Mouse (Mus musculus) heart, adult 8-10 months (tissue): Measurements from ENCODE around the gene Gm44965. TPM values are rescaled to one million over a fixed set of nuclear protein-coding genes. Genes with fewer than 3 reads are reported as not detected.
A peak's percentile ranks its signal among the peaks of the same experiment; 100 is the strongest.
"Not testable (repeated sequence)": the region's sequence is repeated elsewhere in the genome, so short reads cannot be mapped to it uniquely, and the experiment has no call there.

Source experiments
- DNase-seq: peaks from one replicate; pipeline ENCODE4 v3.0.0; 2022; ENCODE audit warnings: low spot score
- total RNA-seq, 4 experiments: library from RNA; stranded (reverse); gene quantifications; 2 replicates each; pipeline ENCODE4 v1.2.4; 2022

Gm44965 gene
- total RNA-seq, 4 experiments from 2014 or later, result 1.0 to 2.8 TPM; not detected in 2

DNA sequence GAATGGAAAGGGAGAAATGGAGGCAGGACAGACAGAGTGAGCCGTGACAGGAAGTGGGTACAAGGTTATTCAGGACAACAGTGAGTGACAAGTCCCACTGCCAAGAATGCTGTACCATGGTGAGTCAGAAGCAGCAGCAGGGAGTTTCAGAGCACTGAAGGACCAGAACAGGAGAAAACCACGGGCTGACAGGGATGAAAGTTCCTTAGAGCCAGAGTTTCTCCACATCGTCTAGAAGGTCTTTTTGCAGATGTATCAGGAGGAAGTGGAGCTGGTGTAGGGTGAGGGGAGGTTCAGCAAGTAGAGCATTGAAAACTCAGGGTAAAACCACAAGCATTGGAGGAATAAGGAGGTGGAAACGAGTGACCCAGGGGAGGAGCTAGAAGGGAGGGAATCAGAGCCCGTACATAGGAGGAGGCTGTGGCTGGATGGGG is 14.5 kb upstream of the Gm44965 start:
- DNase-seq, result peak; percentile 59

GRCm38 (mm10) chr6:48581257-48581656 is 12.5 kb upstream of the Gm44965 start:
- no peak for DNase-seq

DNA sequence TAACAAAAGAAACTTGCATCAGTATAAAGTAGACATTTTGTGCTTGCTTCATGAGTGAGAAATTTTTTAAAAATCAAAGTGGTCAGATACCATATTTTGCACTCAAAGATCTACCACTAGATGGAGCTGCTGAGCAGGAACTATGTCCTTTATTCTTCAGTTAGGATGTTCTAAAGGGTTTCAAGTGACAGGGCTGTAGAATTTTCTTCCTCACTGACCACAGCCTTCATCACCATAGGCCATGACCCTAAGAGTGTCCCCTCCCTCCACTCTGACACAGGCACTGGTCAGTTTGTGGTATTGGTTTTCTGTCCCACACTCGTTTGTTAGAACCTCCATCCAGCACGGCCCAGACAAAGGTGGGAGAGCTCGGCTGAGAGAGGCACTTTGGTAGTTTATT is 11.7 kb upstream of the Gm44965 start:
- peak; percentile 68 for DNase-seq

GRCm38 (mm10) chr6:48589194-48589750 is 4.5 kb upstream of the Gm44965 start, which contains the start of gene Gm45021:
Gene Gm45021, plus strand, starts transcription at chr6:48589610.
- no peak for DNase-seq

DNA sequence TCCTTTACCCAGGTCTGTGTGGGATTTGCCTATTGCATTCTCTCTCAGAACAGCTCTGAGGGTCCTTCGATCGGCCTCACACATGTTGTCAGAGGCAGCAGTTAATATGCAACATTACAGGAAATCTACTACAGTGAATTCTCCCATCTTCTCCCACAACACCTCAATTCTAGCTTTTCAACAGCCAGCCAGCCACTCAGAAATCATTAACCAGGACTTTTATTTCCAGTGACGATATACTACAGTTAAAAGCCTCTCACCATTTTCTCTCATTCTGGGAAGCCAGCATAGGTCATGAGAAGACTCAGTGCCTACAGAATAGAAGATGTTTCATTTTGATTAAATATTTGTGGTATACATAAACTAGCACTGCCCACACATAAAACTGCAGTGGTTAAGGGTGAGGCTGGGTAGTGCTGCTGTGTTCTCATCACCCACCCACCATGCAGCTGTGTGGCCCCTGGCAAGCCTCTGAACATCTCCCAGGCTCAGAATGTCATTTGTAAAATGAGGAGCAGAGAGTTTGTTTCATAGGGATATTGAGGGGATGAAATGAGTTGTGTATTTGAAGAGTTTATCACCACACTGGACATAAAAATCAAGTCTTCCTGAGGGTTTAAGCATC is 2.4 kb upstream of the Gm44965 start:
- no peak for DNase-seq

- no peak for DNase-seq
Measured at GRCm38 (mm10) chr6:48591871-48592270, 1.9 kb upstream of the Gm44965 start.

DNA sequence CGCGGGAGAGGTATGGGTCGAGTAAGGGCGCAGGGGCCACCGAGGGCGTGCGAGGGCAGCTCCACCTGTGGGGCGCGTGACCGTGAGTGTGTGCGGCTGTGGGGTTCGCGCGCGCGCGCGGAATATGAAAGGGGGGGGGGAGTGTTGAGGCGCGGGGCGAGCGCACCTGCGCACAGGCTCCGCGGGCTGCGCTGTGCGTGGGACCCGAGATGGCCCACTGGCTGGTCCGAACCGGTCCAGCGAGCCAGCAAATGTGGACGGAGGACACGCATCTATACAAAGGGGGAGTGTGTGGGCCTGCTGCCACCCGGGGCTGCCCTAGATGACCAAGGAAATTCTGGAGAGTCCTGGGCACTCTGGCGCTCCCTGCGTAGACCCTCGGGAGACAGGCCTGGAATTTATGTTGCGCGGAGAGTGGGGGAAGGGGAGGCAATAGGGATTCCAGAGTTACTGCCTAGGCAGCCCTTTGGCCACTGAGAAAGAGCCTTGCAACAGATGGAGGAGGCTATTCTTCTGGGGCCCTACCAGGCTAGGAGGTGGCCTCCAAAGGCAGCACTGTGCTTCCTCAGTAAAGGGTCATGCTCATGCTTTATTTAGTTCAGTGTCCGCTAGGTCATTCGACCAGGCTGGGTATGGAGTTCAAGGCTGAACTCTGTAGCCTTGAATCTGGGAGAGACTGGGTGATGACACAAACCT is 450 bp downstream of the Gm44965 start:
- peak; percentile 32 for DNase-seq

DNA sequence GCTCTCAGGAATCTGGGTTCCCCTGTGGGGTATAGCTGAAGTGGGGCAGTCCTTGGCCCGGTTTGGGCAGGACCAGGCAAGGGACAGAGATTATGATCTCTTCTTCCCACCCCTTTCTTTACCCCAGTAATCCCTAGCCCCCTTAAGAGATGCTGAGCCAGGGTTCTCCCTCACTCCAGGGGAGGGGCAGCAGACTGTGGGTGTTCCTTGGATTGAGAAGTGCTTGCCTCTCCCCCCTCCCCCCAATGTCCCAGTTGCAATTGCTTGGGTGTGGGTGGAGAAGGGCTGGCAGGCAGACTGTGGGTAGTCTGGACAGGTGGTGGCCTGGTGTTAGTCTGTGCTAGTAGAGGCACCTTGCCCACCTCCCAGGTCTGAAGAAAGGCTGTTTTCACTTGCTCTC is 1.5 kb downstream of the Gm44965 start:
- no peak for DNase-seq

- DNase-seq, result no peak
Measured at GRCm38 (mm10) chr6:48596545-48597232, 2.9 kb downstream of the Gm44965 start.

DNA sequence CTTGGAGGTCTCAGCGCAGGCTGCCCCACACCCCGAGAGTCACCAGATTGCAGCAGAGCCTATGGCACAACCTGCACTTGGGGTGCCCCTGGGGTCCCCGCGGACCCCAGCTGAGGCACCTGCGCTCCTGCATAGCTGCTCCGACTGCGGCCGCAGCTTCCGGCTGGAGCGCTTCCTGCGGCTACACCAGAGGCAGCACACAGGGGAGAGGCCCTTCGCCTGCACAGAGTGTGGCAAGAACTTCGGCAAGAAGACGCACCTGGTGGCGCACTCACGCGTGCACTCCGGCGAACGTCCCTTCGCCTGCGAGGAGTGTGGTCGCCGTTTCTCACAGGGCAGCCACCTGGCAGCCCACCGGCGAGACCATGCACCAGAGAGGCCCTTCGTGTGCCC is 3.5 kb downstream of the Gm44965 start:
- no peak for DNase-seq

DNA sequence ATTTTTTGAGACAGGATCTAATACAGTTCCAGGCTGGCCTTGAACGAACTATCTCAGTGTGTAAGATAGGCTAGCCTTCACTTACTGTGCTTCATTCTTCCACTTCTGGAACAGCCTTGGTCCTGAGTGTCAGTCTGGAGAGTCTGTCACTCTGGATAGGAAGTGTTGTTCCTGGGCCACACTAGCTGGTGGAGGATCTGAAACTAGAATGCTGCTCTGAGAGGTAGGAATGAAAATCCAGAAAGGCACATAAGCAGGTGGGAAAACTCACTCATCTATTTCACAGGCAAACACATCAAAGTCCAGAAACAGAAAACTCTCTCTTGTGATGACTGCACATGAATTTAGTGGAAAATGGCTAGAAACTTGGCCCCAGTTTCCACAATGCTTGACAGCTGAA is 6.9 kb downstream of the Gm44965 start:
- DNase-seq, result no peak

DNA sequence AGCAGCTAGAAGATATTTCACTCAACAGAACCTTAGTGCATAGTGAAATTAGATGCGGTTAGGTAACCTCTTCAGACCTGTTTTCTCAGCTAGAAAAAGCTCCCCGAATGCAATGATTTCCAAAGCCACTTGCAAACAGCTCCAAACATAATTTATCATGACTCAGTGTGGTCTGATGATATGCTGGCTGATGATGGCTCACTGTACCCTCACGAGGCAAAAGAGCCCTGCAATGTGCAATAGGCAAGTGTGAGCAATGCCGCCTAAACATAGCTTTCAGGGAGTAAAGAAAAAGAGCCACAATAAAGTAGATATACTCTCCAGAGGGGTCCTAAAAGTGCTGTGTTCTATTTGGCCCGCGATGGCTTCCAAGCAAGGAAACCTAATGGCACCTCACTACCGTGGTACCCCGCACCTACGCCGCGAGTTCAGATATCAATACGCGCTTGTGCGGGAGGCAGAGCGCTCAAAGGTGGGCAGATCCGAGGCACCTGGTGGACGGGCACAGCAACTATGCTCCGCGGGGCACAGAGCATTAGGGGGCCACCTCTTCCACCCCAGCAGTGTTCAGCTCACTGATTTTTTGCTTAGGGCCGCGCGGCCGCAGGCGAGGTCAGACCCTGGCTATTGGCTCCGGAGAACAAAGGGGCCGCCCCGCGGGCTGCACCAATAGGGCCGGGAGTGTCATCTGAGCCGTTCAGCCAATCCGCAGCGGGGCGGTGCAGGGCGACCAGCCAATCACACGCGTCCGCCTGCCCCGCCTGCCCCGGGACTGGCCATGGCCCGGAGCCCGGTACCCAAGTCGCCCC is 7.7 kb downstream of the Gm44965 start, which contains the start of gene Zfp775:
Gene Zfp775, plus strand, starts transcription at position 793 of the 809 bp plus-strand sequence.
- DNase-seq, result peak; percentile 96

DNA sequence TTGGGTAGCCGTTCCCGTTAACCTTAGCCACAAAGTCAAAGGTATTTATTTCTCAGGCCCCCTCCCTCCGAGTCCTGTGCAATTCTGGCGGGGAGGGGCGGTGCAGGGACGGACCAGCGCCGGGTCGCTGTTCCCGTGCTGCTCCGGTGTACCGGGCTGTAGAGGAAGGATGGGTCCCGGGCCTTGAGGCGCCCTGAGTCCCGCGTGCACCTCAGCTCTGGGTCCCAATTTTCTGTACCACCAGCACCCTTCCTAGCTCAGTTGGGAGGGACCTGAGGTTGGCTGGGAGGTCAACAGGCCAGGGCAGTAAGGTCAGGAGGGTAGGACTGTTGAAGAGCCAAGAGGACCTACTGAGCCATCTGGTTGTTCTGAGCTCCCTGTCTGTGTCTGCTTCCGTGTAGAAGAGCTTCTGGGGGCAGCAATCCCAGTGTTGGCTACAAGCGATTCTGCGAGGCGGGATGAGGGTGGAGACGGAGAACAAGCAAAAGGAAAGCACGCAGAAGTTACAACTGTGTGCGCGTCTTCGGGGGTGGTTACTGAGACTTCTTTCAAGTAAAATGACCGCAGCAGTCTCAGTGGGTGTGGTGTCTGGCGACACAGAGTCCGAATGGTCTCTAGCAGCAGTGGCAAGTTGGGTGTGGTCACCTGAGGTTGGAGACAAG is 8.5 kb downstream of the Gm44965 start:
- no peak for DNase-seq

GRCm38 (mm10) chr6:48608124-48608523 is 14.4 kb downstream of the Gm44965 start:
- DNase-seq, result no peak

GRCm38 (mm10) chr6:48609512-48609911 is 15.8 kb downstream of the Gm44965 start:
- no peak for DNase-seq

DNA sequence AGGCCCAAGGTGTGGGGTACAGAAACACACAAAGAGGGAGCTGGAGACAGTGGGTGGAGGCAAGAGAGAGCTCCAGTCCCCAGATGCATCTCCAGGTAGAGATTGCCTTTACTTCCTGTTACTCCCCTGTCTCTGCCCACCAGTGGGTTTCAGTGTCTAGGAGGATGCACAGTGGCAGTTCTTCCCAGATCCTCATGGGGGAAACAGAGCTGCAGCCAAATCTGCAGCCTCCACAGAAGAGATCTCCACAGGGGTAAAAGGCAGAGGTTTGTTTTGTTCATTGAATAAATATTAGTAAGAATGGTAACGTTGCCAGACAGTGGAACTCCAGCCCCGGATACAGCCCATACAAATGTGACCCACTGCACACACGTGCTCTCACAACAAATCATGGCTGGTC is 16.9 kb downstream of the Gm44965 start:
- DNase-seq, result no peak

GRCm38 (mm10) chr6:48613464-48613863 is 19.7 kb downstream of the Gm44965 start:
- DNase-seq, result no peak

- no peak for DNase-seq
Measured at GRCm38 (mm10) chr6:48614756-48615155, 21.0 kb downstream of the Gm44965 start.

- DNase-seq, result no peak
Measured at GRCm38 (mm10) chr6:48620031-48620430, 26.3 kb downstream of the Gm44965 start.

DNA sequence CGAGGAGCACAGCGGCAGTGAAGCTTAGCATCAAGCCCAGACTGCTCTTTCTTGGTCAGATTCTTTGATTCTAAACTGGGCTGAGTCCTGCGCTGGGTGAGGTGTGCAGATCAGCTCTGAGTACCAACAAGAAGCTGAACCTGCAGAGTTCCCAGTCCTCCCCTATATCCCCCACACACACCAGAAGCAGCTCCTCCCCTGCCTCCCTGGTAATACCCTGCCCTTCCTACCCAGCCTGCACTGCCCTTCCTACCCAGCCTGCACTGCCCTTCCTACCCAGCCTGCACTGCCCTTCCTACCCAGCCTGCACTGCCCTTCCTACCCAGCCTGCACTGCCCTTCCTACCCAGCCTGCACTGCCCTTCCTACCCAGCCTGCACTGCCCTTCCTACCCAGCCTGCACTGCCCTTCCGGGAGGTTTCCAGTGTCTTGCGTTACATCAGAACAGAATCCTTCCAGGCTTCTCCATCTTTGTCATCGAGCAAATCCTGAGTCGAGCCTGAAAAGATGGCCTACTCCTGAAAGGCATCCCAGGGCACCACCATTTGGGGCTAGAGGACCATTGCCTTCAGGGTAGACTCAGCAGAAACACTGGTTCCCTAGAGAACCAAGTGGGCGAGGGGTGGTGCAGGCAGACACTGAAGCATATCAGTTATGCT is 28.6 kb downstream of the Gm44965 start:
- not testable (repeated sequence) for DNase-seq
